Mouse (Mus musculus): Measurements from ENCODE around the gene Gm20708. TPM values are rescaled to one million over a fixed set of nuclear protein-coding genes. Genes with fewer than 3 reads are reported as not detected.
"Not testable (repeated sequence)": the region's sequence is repeated elsewhere in the genome, so short reads cannot be mapped to it uniquely, and the experiment has no call there.

Gene Gm20708
- polyA plus RNA-seq, 1 experiment from 2014 or later: not detected

DNA sequence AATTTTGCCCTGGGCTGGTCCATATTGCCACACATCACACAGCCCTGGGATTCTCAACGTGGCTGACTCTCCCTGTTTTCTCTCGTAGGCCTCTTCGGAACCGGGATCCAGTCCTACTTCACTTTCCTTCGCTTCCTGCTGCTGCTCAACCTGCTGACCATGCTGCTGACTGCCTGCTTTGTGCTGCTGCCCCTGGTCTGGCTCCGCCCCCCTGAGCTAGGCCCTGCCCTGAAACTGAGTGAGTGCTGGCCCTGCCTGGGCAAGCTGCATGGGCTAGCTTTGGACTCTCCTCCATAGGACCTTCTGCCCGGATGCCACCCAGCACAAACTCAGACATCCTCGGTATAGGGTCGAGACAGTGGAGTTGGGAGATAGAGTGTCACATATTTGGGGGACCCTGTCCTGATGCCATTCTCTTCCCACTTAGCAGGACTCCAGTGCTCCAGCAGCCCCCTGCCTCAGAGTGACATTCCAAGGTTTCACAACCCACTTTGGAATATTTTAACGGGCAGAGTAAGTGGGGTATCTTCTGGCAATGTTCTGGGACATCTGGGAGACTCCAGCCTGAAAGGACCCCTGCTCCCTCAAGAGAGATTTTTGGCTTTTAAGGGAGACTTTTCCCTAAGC, 25.7 kb upstream of the Gm20708 start:
- ATAC-seq (ENCODE audit: insufficient read depth, low FRiP score, low TSS enrichment) (no peak), DNase-seq (ENCODE audit: low spot score) (no peak)
- Histone ChIP-seq H3K36me3 (ENCODE audit: control insufficient read depth, insufficient read depth, low read length) (no peaks in the 10 kb centered on the region), H3K9ac (ENCODE audit: low read length) (0 out of 2 replicates have a peak overlapping the region, but pooled peaks have one; percentile 54), H3K9me3 (ENCODE audit: control insufficient read depth, low read length) (no peaks in the 10 kb centered on the region), H3K4me1 (ENCODE audit: control insufficient read depth, insufficient read depth, low read length) (peaks cover 28% of the 10 kb centered on the region), H3K4me2 (ENCODE audit: low read depth) (peak overlapping the region; percentile 50), H3K27me3 (ENCODE audit: control insufficient read depth, insufficient read depth, low read length) (peaks cover 15% of the 10 kb centered on the region), H3K4me3 (ENCODE audit: low read depth, low read length) (peak overlapping the region; percentile 29), H3K27ac (ENCODE audit: low read depth, low read length) (no peak overlapping the region)
- 29% methylated on average over 10 of the region's 10 CpGs for WGBS

DNA sequence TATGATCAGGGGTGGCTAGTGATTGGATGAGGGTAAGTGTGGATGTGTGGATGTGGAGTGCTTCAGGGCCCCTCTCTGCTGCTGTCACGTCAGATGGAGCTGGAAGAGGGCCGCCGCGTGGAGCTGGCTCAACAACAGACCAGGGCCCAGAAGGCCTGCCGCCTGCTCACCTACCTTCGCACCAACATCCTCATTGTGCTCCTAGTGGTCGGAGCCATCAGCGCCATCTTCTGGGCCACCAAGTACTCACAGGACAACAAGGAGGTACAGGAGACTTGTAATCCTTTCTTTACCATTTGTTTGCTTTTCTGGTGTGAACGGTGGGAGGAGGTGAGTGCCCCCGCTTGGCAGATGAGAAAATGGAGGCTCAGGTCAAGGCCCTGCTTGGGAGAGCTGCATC, 23.2 kb upstream of the Gm20708 start:
- no peak overlapping the region for H3K27ac ChIP-seq (ENCODE audit: low read depth, low read length)
- H3K36me3 ChIP-seq (ENCODE audit: control insufficient read depth, insufficient read depth, low read length): no peaks in the 10 kb centered on the region
- H3K9me3 ChIP-seq (ENCODE audit: control insufficient read depth, low read length): no peaks in the 10 kb centered on the region
- ATAC-seq (ENCODE audit: insufficient read depth, low FRiP score, low TSS enrichment) (no peak), DNase-seq (ENCODE audit: low spot score) (peak; percentile 69)
- peaks cover 15% of the 10 kb centered on the region for H3K27me3 ChIP-seq (ENCODE audit: control insufficient read depth, insufficient read depth, low read length)
- 6% methylated on average over 10 of the region's 10 CpGs for WGBS
- H3K4me1 ChIP-seq (ENCODE audit: control insufficient read depth, insufficient read depth, low read length): peaks cover 3% of the 10 kb centered on the region; the same call in 1 of the 2 replicates
- H3K4me3 ChIP-seq (ENCODE audit: low read depth, low read length): no peak overlapping the region
- H3K4me2 ChIP-seq (ENCODE audit: low read depth): no peak overlapping the region
- no peak overlapping the region for H3K9ac ChIP-seq (ENCODE audit: low read length)

DNA sequence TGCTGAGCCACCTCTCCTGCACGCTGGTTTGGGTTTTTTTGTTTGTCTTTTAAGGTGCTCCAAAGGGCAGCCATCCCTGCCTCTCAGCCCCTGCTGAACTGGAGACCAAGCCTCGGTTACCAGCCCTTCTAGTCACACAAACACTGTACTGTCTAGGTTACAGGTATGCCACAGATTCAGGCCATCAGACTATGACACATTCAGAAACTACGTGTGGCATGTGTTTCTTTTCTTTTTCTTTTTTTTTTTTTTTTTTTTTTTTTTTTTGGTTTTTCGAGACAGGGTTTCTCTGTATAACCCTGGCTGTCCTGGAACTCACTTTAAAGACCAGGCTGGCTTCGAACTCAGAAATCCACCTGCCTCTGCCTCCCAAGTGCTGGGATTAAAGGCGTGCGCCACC, 21.0 kb upstream of the Gm20708 start:
- H3K27ac ChIP-seq (ENCODE audit: low read depth, low read length); H3K9me3 ChIP-seq (ENCODE audit: control insufficient read depth, low read length); H3K9ac ChIP-seq (ENCODE audit: low read length); H3K4me3 ChIP-seq (ENCODE audit: low read depth, low read length); H3K36me3 ChIP-seq (ENCODE audit: control insufficient read depth, insufficient read depth, low read length); ATAC-seq (ENCODE audit: insufficient read depth, low FRiP score, low TSS enrichment); H3K4me1 ChIP-seq (ENCODE audit: control insufficient read depth, insufficient read depth, low read length); DNase-seq (ENCODE audit: low spot score); H3K27me3 ChIP-seq (ENCODE audit: control insufficient read depth, insufficient read depth, low read length); H3K4me2 ChIP-seq (ENCODE audit: low read depth): not testable (repeated sequence)
- 84% methylated on average over 7 of the region's 7 CpGs for WGBS

DNA sequence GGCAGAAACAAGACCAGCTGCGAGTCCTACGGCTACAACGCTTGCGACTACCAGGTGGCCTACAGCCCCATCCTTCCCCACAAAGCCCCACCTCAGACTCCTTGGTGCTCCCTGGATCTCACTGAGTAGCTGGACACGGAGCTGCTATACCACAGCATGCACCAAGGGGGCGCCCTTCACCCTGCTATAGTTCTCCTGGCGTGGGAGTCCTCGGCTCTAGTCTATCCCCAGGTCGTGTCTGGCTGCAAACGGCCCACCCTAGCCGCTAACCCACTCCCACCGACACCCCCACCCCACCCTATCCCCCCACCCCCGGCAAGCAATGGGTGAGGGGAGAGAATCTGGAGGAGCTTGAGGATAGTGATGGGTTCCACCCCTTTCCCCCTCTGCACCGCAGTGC, 19.2 kb upstream of the Gm20708 start:
- ATAC-seq (ENCODE audit: insufficient read depth, low FRiP score, low TSS enrichment) (peak; percentile 20; the same call in 1 of the 2 replicates), DNase-seq (ENCODE audit: low spot score) (peak; percentile 64)
- Histone ChIP-seq H3K9me3 (ENCODE audit: control insufficient read depth, low read length) (no peaks in the 10 kb centered on the region), H3K4me3 (ENCODE audit: low read depth, low read length) (no peak overlapping the region), H3K27me3 (ENCODE audit: control insufficient read depth, insufficient read depth, low read length) (0 out of 2 replicates have a peak, but pooled peaks cover 4% of the 10 kb centered on the region), H3K36me3 (ENCODE audit: control insufficient read depth, insufficient read depth, low read length) (no peaks in the 10 kb centered on the region), H3K9ac (ENCODE audit: low read length) (no peak overlapping the region), H3K27ac (ENCODE audit: low read depth, low read length) (no peak overlapping the region), H3K4me1 (ENCODE audit: control insufficient read depth, insufficient read depth, low read length) (no peaks in the 10 kb centered on the region), H3K4me2 (ENCODE audit: low read depth) (peak overlapping the region; percentile 14; the same call in 1 of the 2 replicates)
- 4% methylated on average over 14 of the region's 14 CpGs for WGBS

DNA sequence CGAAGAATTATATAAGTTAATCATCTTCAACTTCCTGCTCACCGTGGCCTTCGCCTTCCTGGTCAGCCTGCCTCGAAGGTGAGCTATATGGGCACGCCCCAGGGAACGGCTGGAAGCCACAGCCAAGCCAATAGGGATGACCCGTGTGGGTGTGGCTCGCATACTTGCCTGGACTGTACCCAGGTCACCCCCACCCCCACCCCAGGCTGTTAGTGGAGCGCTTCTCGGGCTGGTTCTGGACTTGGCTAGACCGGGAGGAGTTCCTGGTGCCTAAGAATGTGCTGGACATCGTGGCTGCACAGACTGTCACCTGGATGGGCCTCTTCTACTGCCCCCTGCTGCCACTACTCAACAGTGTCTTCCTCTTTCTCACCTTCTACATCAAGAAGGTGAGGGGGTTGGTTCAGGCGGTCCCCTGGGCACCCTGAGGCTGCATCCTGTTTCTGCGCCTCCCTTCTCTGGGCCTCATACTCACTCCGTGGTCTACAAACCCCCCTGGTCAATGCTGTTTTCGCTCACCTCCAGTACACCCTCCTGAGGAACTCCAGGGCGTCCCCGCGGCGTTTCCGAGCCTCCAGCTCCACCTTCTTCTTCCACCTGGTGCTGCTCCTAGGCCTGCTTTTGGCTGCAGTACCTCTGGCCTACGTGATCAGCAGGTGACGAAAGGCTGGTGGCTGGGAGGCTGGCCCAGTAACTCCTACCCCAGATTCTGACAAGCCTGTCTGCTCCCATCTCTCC, 18.6 kb upstream of the Gm20708 start:
- Histone ChIP-seq H3K9ac (ENCODE audit: low read length) (no peak overlapping the region), H3K4me2 (ENCODE audit: low read depth) (peak overlapping the region; percentile 14; the same call in 1 of the 2 replicates), H3K27ac (ENCODE audit: low read depth, low read length) (no peak overlapping the region), H3K4me1 (ENCODE audit: control insufficient read depth, insufficient read depth, low read length) (no peaks in the 10 kb centered on the region), H3K36me3 (ENCODE audit: control insufficient read depth, insufficient read depth, low read length) (no peaks in the 10 kb centered on the region), H3K9me3 (ENCODE audit: control insufficient read depth, low read length) (no peaks in the 10 kb centered on the region), H3K27me3 (ENCODE audit: control insufficient read depth, insufficient read depth, low read length) (0 out of 2 replicates have a peak, but pooled peaks cover 4% of the 10 kb centered on the region), H3K4me3 (ENCODE audit: low read depth, low read length) (no peak overlapping the region)
- ATAC-seq (ENCODE audit: insufficient read depth, low FRiP score, low TSS enrichment): 0 out of 2 replicates have a peak, but pooled peaks have one; percentile 27
- DNase-seq (ENCODE audit: low spot score): no peak
- WGBS: 32% methylated on average over 22 of the region's 23 CpGs

DNA sequence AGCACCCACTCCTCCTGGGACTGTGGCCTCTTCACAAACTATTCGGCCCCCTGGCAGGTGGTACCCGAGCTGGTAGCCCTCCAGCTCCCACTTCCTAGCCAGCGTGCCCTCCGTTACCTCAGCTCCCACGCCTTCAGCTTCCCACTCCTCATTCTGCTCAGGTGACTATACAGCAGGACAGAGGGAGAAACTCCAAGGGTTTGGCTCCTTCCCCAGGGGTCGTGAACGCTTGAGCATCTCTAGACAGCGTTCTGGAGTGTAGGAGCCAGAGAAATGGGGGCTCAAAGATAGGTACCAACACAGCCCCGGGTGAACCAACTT, 18.1 kb upstream of the Gm20708 start:
- H3K27me3 ChIP-seq (ENCODE audit: control insufficient read depth, insufficient read depth, low read length): 0 out of 2 replicates have a peak, but pooled peaks cover 4% of the 10 kb centered on the region
- H3K27ac ChIP-seq (ENCODE audit: low read depth, low read length): no peak overlapping the region
- no peaks in the 10 kb centered on the region for H3K9me3 ChIP-seq (ENCODE audit: control insufficient read depth, low read length)
- WGBS: 83% methylated on average over 9 of the region's 9 CpGs
- no peaks in the 10 kb centered on the region for H3K36me3 ChIP-seq (ENCODE audit: control insufficient read depth, insufficient read depth, low read length)
- no peak overlapping the region for H3K4me3 ChIP-seq (ENCODE audit: low read depth, low read length)
- H3K4me1 ChIP-seq (ENCODE audit: control insufficient read depth, insufficient read depth, low read length): no peaks in the 10 kb centered on the region
- no peak for DNase-seq (ENCODE audit: low spot score)
- no peak overlapping the region for H3K4me2 ChIP-seq (ENCODE audit: low read depth)
- no peak for ATAC-seq (ENCODE audit: insufficient read depth, low FRiP score, low TSS enrichment)
- no peak overlapping the region for H3K9ac ChIP-seq (ENCODE audit: low read length)

DNA sequence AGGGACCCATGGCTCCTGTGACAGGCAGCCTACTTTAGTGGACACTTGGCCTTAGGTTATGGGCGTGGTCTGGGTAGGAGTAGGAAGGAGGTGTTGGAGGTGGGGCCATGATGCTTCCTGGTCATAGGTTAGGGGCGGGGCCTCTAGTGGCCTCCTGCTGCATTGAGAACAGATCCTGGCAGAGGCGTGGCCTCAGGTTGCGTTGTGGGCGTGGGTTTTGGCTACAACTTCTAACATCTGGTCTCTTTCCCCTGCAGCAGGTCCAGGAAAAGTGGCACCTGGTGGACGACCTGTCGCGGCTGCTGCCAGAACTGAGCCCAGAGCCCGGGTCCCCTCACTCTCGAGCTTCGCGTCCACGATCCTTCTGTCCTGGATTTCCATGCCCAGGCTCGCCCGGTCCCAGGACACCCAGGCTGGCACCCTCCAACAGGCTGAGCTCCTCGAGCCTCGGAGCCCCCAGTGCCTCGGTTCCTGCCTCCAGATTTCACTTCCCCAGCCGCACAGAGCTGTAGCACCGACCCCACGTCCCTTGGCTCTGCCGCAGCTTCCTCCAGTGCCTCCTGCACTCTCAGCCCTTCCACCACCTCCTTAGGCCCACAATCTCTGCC, 17.1 kb upstream of the Gm20708 start:
- DNase-seq (ENCODE audit: low spot score): no peak
- no peak overlapping the region for H3K4me3 ChIP-seq (ENCODE audit: low read depth, low read length)
- no peak for ATAC-seq (ENCODE audit: insufficient read depth, low FRiP score, low TSS enrichment)
- no peak overlapping the region for H3K9ac ChIP-seq (ENCODE audit: low read length)
- H3K36me3 ChIP-seq (ENCODE audit: control insufficient read depth, insufficient read depth, low read length): no peaks in the 10 kb centered on the region
- H3K27ac ChIP-seq (ENCODE audit: low read depth, low read length): no peak overlapping the region
- H3K27me3 ChIP-seq (ENCODE audit: control insufficient read depth, insufficient read depth, low read length): 0 out of 2 replicates have a peak, but pooled peaks cover 4% of the 10 kb centered on the region
- H3K4me2 ChIP-seq (ENCODE audit: low read depth): peak overlapping the region; percentile 20; the same call in 1 of the 2 replicates
- 6% methylated on average over 22 of the region's 22 CpGs for WGBS
- H3K4me1 ChIP-seq (ENCODE audit: control insufficient read depth, insufficient read depth, low read length): no peaks in the 10 kb centered on the region
- H3K9me3 ChIP-seq (ENCODE audit: control insufficient read depth, low read length): no peaks in the 10 kb centered on the region

DNA sequence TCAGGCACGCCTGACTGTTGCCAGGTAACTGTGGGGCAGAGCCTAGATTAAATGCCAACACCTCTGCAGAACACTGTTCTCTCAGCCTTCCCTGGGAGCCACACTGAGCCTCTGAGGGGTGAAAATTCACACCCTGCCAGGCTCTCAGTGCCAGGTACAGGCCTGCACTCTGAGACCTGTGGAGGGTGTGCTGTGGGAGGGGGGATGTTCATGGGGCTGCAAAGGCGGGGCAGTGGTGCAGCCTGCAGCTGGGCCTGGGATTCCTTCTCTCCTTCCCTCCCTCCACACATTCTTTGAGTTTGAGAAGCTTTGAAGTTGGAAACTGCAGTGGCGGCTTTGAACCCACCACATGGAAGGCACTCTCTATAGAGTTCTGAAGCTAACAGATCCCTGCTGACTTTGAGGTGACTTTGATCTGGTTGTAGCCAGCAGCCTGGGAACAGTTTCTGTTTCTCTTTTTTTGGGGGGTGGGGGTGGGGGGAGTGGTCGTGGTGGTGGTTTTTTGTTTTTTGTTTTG, 15.4 kb upstream of the Gm20708 start:
- Histone ChIP-seq H3K4me2 (ENCODE audit: low read depth) (no peak overlapping the region), H3K4me3 (ENCODE audit: low read depth, low read length) (no peak overlapping the region), H3K27ac (ENCODE audit: low read depth, low read length) (no peak overlapping the region), H3K4me1 (ENCODE audit: control insufficient read depth, insufficient read depth, low read length) (no peaks in the 10 kb centered on the region), H3K9me3 (ENCODE audit: control insufficient read depth, low read length) (no peaks in the 10 kb centered on the region), H3K36me3 (ENCODE audit: control insufficient read depth, insufficient read depth, low read length) (no peaks in the 10 kb centered on the region), H3K27me3 (ENCODE audit: control insufficient read depth, insufficient read depth, low read length) (0 out of 2 replicates have a peak, but pooled peaks cover 4% of the 10 kb centered on the region), H3K9ac (ENCODE audit: low read length) (no peak overlapping the region)
- no peak for ATAC-seq (ENCODE audit: insufficient read depth, low FRiP score, low TSS enrichment)
- WGBS: 52% methylated on average over 4 of the region's 4 CpGs
- DNase-seq (ENCODE audit: low spot score): no peak
